Mouse (Mus musculus): Measurements from ENCODE around the gene Faiml.

The Faiml gene

GRCm38 (mm10) chr9:99237139-99237538 lies at the start of gene Faiml:
TSS of gene Faiml (minus strand) at chr9:99237239.
- no peak for DNase-seq (ENCODE audit: low read depth, low spot score)

GRCm38 (mm10) chr9:99258891-99259290 lies 21.9 kb upstream of the Faiml start:
- no peak for DNase-seq (ENCODE audit: low read depth, low spot score)

GRCm38 (mm10) chr9:99256821-99257220 lies 19.8 kb upstream of the Faiml start:
- no peak for DNase-seq (ENCODE audit: low read depth, low spot score)

GRCm38 (mm10) chr9:99256206-99256605 lies 19.2 kb upstream of the Faiml start:
- no peak for DNase-seq (ENCODE audit: low read depth, low spot score)

GRCm38 (mm10) chr9:99253861-99254260 lies 16.8 kb upstream of the Faiml start:
- DNase-seq (ENCODE audit: low read depth, low spot score) = no peak

- no peak for DNase-seq (ENCODE audit: low read depth, low spot score)
Observed at GRCm38 (mm10) chr9:99248906-99249305, 11.9 kb upstream of the Faiml start.

- DNase-seq (ENCODE audit: low read depth, low spot score) = no peak
Observed at GRCm38 (mm10) chr9:99248304-99248703, 11.3 kb upstream of the Faiml start.

- no peak for DNase-seq (ENCODE audit: low read depth, low spot score)
Observed at GRCm38 (mm10) chr9:99243895-99244293, 6.9 kb upstream of the Faiml start.

- peak; percentile 89 for DNase-seq (ENCODE audit: low read depth, low spot score)
Observed at GRCm38 (mm10) chr9:99243190-99243894, 6.3 kb upstream of the Faiml start, which contains the start of gene Cep70. TSS of gene Cep70 (plus strand) at chr9:99243367.

- DNase-seq (ENCODE audit: low read depth, low spot score) = no peak
Observed at GRCm38 (mm10) chr9:99242533-99243189, 5.6 kb upstream of the Faiml start.

GRCm38 (mm10) chr9:99242035-99242434 lies 5.0 kb upstream of the Faiml start:
- no peak for DNase-seq (ENCODE audit: low read depth, low spot score)

GRCm38 (mm10) chr9:99240571-99240970 lies 3.5 kb upstream of the Faiml start:
- DNase-seq (ENCODE audit: low read depth, low spot score) = no peak

- no peak for DNase-seq (ENCODE audit: low read depth, low spot score)
Observed at GRCm38 (mm10) chr9:99239256-99239655, 2.2 kb upstream of the Faiml start.

GRCm38 (mm10) chr9:99238276-99238675 lies 1.2 kb upstream of the Faiml start:
- DNase-seq (ENCODE audit: low read depth, low spot score) = no peak

GRCm38 (mm10) chr9:99229450-99229849 lies 7.6 kb downstream of the Faiml start:
- no peak for DNase-seq (ENCODE audit: low read depth, low spot score)

GRCm38 (mm10) chr9:99224583-99224982 lies 12.5 kb downstream of the Faiml start:
- no peak for DNase-seq (ENCODE audit: low read depth, low spot score)

GRCm38 (mm10) chr9:99221636-99222035 lies 15.4 kb downstream of the Faiml start:
- DNase-seq (ENCODE audit: low read depth, low spot score) = no peak

- DNase-seq (ENCODE audit: low read depth, low spot score) = peak; percentile 69
Observed at GRCm38 (mm10) chr9:99217999-99218719, 18.9 kb downstream of the Faiml start.

GRCm38 (mm10) chr9:99216182-99216581 lies 20.9 kb downstream of the Faiml start:
- no peak for DNase-seq (ENCODE audit: low read depth, low spot score)

GRCm38 (mm10) chr9:99212643-99213042 lies 24.4 kb downstream of the Faiml start:
- DNase-seq (ENCODE audit: low read depth, low spot score) = no peak

- no peak for DNase-seq (ENCODE audit: low read depth, low spot score)
Observed at GRCm38 (mm10) chr9:99183043-99183670, 53.9 kb downstream of the Faiml start.

GRCm38 (mm10) chr9:99182121-99182520 lies 54.9 kb downstream of the Faiml start:
- DNase-seq (ENCODE audit: low read depth, low spot score) = no peak
